Mouse (Mus musculus) limb, embryonic 14.5 days (tissue): ENCODE data around the gene Lrrn2. TPM values are rescaled to one million over a fixed set of nuclear protein-coding genes. Genes with fewer than 3 reads are reported as not detected.

ENCODE experiments used
- ATAC-seq: fragments of 200-750 bp; cut with Nextera tagmentation; 2 replicates; pipeline ENCODE4 v1.8.0; 2017; ENCODE audit warnings: low read depth, moderate number of reproducible peaks, moderate TSS enrichment; ENCODE audit not compliant: low FRiP score
- DNase-seq: peaks from one replicate; pipeline ENCODE4 v3.0.0-alpha.2; 2015; ENCODE audit warnings: low spot score
- H3K27ac ChIP-seq: fragments of 300-500 bp; sonication (generic); replicated peaks from 2 replicates; pipeline ENCODE4 v1.5.1; 2014; ENCODE audit warnings: low read depth, mild to moderate bottlenecking, low read length, moderate library complexity, mixed read lengths
- H3K27me3 ChIP-seq: fragments of 300-500 bp; sonication (generic); 2 replicates; pipeline ENCODE4 v1.6.1; 2014; ENCODE audit warnings: low read length, mixed read lengths; ENCODE audit not compliant: control insufficient read depth, insufficient read depth
- H3K36me3 ChIP-seq: fragments of 300-500 bp; sonication (generic); 2 replicates; pipeline ENCODE4 v1.6.1; 2014; ENCODE audit warnings: mild to moderate bottlenecking, low read length, moderate library complexity, mixed read lengths; ENCODE audit not compliant: control insufficient read depth, insufficient read depth
- H3K4me1 ChIP-seq: fragments of 300-500 bp; sonication (generic); 2 replicates; pipeline ENCODE4 v1.6.1; 2014; ENCODE audit warnings: antibody characterized with exemption, low read length, mixed read lengths; ENCODE audit not compliant: control insufficient read depth, insufficient read depth
- H3K4me2 ChIP-seq: fragments of 300-500 bp; sonication (generic); replicated peaks from 2 replicates; pipeline ENCODE4 v1.6.1; 2014; ENCODE audit warnings: low read depth, mild to moderate bottlenecking, low read length, moderate library complexity; ENCODE audit not compliant: severe bottlenecking
- H3K4me3 ChIP-seq: fragments of 300-500 bp; sonication (generic); replicated peaks from 2 replicates; pipeline ENCODE4 v1.5.1; 2014; ENCODE audit warnings: low read length
- H3K9ac ChIP-seq: fragments of 300-500 bp; sonication (generic); 2 replicates; pipeline ENCODE4 v1.6.1; 2014; ENCODE audit warnings: mild to moderate bottlenecking, low read depth, low read length, moderate library complexity; ENCODE audit not compliant: severe bottlenecking
- H3K9me3 ChIP-seq: fragments of 300-500 bp; sonication (generic); 2 replicates; pipeline ENCODE4 v1.6.1; 2016; ENCODE audit warnings: low read length; ENCODE audit not compliant: control insufficient read depth
- POLR2A ChIP-seq: fragments of 200-500 bp; IDR thresholded peaks from 2 replicates; pipeline ENCODE4 v1.8.0; 2012; ENCODE audit warnings: inconsistent platforms, mild to moderate bottlenecking, moderate library complexity, borderline replicate concordance; ENCODE audit not compliant: insufficient read depth, insufficient read length; ENCODE audit errors: extremely low read depth
- WGBS: fragments of 180-500 bp; shearing (Covaris S2); extraction: QIAGEN DNeasy Blood & Tissue Kit; methylation state at CpG from one replicate; pipeline ENCODE4 v1.1.7; 2014; 5-methylcytosine and 5-hydroxymethylcytosine counted together
- polyA plus RNA-seq, 2 experiments: library from polyadenylated mRNA; depleted of rRNA in 1 of 2; stranded (reverse) in 1 of 2; unstranded in 1 of 2; fragments of >200 nt; fragmentation: Nextera tagmentation in 1 of 2; extraction: Ambion mirVana in 1 of 2; gene quantifications; 2 replicates each; pipeline versions ENCODE4 v1.2.1 to v1.2.3; 2012 to 2014

Gene Lrrn2
- polyA plus RNA-seq, 2 experiments: 5.6 to 7.0 TPM

GRCm38 (mm10) chr1:132928032-132928906 lies 48.2 kb downstream of the Lrrn2 start:
- Histone ChIP-seq H3K9me3 (no peaks in the 10 kb centered on the region), H3K4me3 (no peak overlapping the region), H3K27me3 (no peaks in the 10 kb centered on the region), H3K4me2 (no peak overlapping the region), H3K27ac (no peak overlapping the region), H3K9ac (no peak overlapping the region), H3K36me3 (no peaks in the 10 kb centered on the region), H3K4me1 (no peaks in the 10 kb centered on the region)
- WGBS: 39% methylated on average over 19 of the region's 19 CpGs
- ATAC-seq (no peak), DNase-seq (no peak)
- no peak for TF ChIP-seq POLR2A

DNA sequence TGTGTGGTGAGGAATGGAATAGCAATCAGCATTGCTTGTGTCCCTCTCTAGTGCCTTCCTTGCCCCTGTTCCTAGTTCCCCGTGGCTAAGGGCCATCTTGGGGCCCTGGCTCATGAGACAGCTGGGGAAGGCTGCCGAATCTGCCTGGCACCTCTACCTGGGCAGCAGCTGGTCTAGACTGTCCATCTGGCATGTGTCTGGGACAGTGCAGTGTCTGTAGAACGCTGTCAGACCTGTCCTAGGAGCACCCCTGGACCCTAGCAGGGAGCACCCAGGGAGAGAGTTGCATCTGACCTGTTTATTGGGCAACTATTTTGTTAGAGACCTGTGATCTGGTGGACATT lies 48.8 kb downstream of the Lrrn2 start:
- no peak for TF ChIP-seq POLR2A

DNA sequence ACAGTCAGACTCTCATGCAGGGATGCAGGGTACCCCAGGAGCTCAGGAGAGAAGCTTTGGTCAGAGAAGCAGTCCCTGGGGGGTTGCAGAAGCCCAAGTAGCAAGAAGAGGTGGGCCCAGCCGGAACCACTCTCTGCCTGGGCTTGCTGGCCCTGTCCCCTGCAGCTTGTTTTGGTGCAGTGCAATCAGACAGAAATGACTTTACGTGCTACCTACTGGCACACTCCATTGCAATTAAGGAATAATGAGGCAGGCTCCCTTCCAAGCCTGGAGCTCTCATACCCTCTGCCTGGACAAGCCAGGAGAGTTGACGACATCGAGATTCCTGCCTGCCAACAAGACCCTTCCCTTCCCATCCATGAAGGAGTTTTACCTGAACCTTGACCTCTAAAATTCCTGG lies 50.2 kb downstream of the Lrrn2 start:
- ATAC-seq (no peak), DNase-seq (no peak)
- Histone ChIP-seq H3K27me3 (no peaks in the 10 kb centered on the region), H3K4me2 (no peak overlapping the region), H3K4me1 (no peaks in the 10 kb centered on the region), H3K27ac (no peak overlapping the region), H3K36me3 (no peaks in the 10 kb centered on the region), H3K9ac (no peak overlapping the region), H3K9me3 (no peaks in the 10 kb centered on the region), H3K4me3 (no peak overlapping the region)
- 44% methylated on average over 4 of the region's 4 CpGs for WGBS
- TF ChIP-seq POLR2A: no peak

More for the DNA sequence above, 48.8 kb downstream of the Lrrn2 start:
- no peak overlapping the region for H3K4me2 ChIP-seq
- ATAC-seq (no peak), DNase-seq (no peak)
- H3K27me3 ChIP-seq: no peaks in the 10 kb centered on the region
- H3K27ac ChIP-seq: no peak overlapping the region
- H3K4me1 ChIP-seq: no peaks in the 10 kb centered on the region
- H3K9me3 ChIP-seq: no peaks in the 10 kb centered on the region
- no peak overlapping the region for H3K9ac ChIP-seq
- WGBS: 50% methylated on average over 3 of the region's 3 CpGs
- no peak overlapping the region for H3K4me3 ChIP-seq
- H3K36me3 ChIP-seq: no peaks in the 10 kb centered on the region

- TF ChIP-seq POLR2A: no peak
- Histone ChIP-seq H3K4me3 (no peak overlapping the region), H3K27me3 (no peaks in the 10 kb centered on the region), H3K36me3 (no peaks in the 10 kb centered on the region), H3K4me1 (no peaks in the 10 kb centered on the region), H3K9me3 (no peaks in the 10 kb centered on the region), H3K4me2 (no peak overlapping the region), H3K27ac (no peak overlapping the region), H3K9ac (no peak overlapping the region)
- 90% methylated on average over 2 of the region's 2 CpGs for WGBS
- ATAC-seq (no peak), DNase-seq (no peak)
These were observed 52.3 kb downstream of the Lrrn2 start for GRCm38 (mm10) chr1:132932421-132932820.

- no peaks in the 10 kb centered on the region for H3K4me1 ChIP-seq
- H3K36me3 ChIP-seq: no peaks in the 10 kb centered on the region
- ATAC-seq: no peak
- no peak overlapping the region for H3K9ac ChIP-seq
- 25% methylated on average over 6 of the region's 7 CpGs for WGBS
- no peak for TF ChIP-seq POLR2A
- no peak for DNase-seq
- no peaks in the 10 kb centered on the region for H3K27me3 ChIP-seq
- no peak overlapping the region for H3K27ac ChIP-seq
- H3K9me3 ChIP-seq: no peaks in the 10 kb centered on the region
- no peak overlapping the region for H3K4me3 ChIP-seq
- H3K4me2 ChIP-seq: no peak overlapping the region
These were observed 54.8 kb downstream of the Lrrn2 start for GRCm38 (mm10) chr1:132934856-132935255.
